Mouse (Mus musculus) thymus, adult 2 months (tissue): Measurements from ENCODE around the gene 9330159F19Rik.

Source experiments
- CTCF ChIP-seq: fragments of 200-500 bp; IDR thresholded peaks from 2 replicates; pipeline ENCODE4 v1.5.1; 2012; ENCODE audit warnings: mild to moderate bottlenecking, control low read depth, low read length, moderate library complexity, borderline replicate concordance; ENCODE audit not compliant: control insufficient read depth, poor library complexity, insufficient read depth; ENCODE audit errors: extremely low read depth
- POLR2A ChIP-seq: fragments of 200-500 bp; IDR thresholded peaks from 2 replicates; pipeline ENCODE4 v1.6.1; 2012; ENCODE audit warnings: mild to moderate bottlenecking, low read length, control low read depth, moderate library complexity; ENCODE audit not compliant: control insufficient read depth, poor library complexity, insufficient read depth; ENCODE audit errors: extremely low read depth

GRCm38 (mm10) chr10:29225329-29225728, 13.9 kb downstream of the 9330159F19Rik start:
- TF ChIP-seq POLR2A (no peak), CTCF (no peak)
